Mouse (Mus musculus) heart, postnatal 0 days (tissue): Measurements from ENCODE around the gene Cd4. TPM values are rescaled to one million over a fixed set of nuclear protein-coding genes. Genes with fewer than 3 reads are reported as not detected.

Experiments used
- ATAC-seq: fragments of 200-750 bp; cut with Nextera tagmentation; 2 replicates; pipeline ENCODE4 v1.8.0; 2017; ENCODE audit warnings: low read depth, moderate number of reproducible peaks, moderate library complexity; ENCODE audit not compliant: insufficient read depth
- DNase-seq: peaks from one replicate; pipeline ENCODE4 v3.0.0-alpha.2; 2016; ENCODE audit warnings: low spot score
- H3K27ac ChIP-seq: fragments of 300-500 bp; sonication (generic); 2 replicates; pipeline ENCODE4 v1.5.1; 2014; ENCODE audit warnings: low read depth, mild to moderate bottlenecking
- H3K27me3 ChIP-seq: fragments of 300-500 bp; sonication (generic); 2 replicates; pipeline ENCODE4 v1.6.1; 2014; ENCODE audit warnings: low read length, mixed read lengths; ENCODE audit not compliant: control insufficient read depth, insufficient read depth
- H3K36me3 ChIP-seq: fragments of 300-500 bp; sonication (generic); replicated peaks from 2 replicates; pipeline ENCODE4 v1.6.1; 2014; ENCODE audit warnings: low read length, mixed read lengths; ENCODE audit not compliant: control insufficient read depth, insufficient read depth
- H3K4me1 ChIP-seq: fragments of 300-500 bp; sonication (generic); 2 replicates; pipeline ENCODE4 v1.6.1; 2014; ENCODE audit warnings: antibody characterized with exemption; ENCODE audit not compliant: control insufficient read depth, insufficient read depth
- H3K4me2 ChIP-seq: fragments of 300-500 bp; sonication (generic); 2 replicates; pipeline ENCODE4 v1.6.1; 2014; ENCODE audit warnings: low read depth, mild to moderate bottlenecking, low read length, moderate library complexity
- H3K4me3 ChIP-seq: fragments of 300-500 bp; sonication (generic); 2 replicates; pipeline ENCODE4 v1.5.1; 2014; ENCODE audit warnings: low read depth, low read length
- H3K9ac ChIP-seq: fragments of 300-500 bp; sonication (generic); replicated peaks from 2 replicates; pipeline ENCODE4 v1.6.1; 2014; ENCODE audit warnings: low read depth, low read length, mixed read lengths
- H3K9me3 ChIP-seq: fragments of 300-500 bp; sonication (generic); replicated peaks from 2 replicates; pipeline ENCODE4 v1.6.1; 2016; ENCODE audit warnings: low read length; ENCODE audit not compliant: control insufficient read depth
- CTCF ChIP-seq: IDR thresholded peaks from 2 replicates; pipeline ENCODE4 v1.5.1; 2016; ENCODE audit warnings: antibody characterized with exemption, control low read depth, low read depth
- EP300 ChIP-seq: IDR thresholded peaks from 2 replicates; pipeline ENCODE4 v1.6.1; 2016; ENCODE audit warnings: antibody characterized with exemption, low read depth
- WGBS: fragments of 180-500 bp; shearing (Covaris S2); extraction: QIAGEN DNeasy Blood & Tissue Kit; methylation state at CpG from one replicate; pipeline ENCODE4 v1.1.7; 2014; 5-methylcytosine and 5-hydroxymethylcytosine counted together
- polyA plus RNA-seq: library from polyadenylated mRNA; unstranded; fragments of >200 nt; fragmentation: Nextera tagmentation; extraction: Ambion mirVana; gene quantifications from 2 replicates; pipeline ENCODE4 v1.2.1, GENCODE M21; 2015
- total RNA-seq: library from RNA; depleted of rRNA; stranded (reverse); fragments of >200 nt; gene quantifications from 2 replicates; pipeline ENCODE4 v1.2.3, GENCODE M21; 2014; ENCODE audit warnings: low replicate concordance; rRNA removed

Gene Cd4
- total RNA-seq (4.5 TPM in 1 of 2 replicates, not detected in the other), polyA plus RNA-seq (0.04 and 0.10 TPM in 2 replicates)

DNA sequence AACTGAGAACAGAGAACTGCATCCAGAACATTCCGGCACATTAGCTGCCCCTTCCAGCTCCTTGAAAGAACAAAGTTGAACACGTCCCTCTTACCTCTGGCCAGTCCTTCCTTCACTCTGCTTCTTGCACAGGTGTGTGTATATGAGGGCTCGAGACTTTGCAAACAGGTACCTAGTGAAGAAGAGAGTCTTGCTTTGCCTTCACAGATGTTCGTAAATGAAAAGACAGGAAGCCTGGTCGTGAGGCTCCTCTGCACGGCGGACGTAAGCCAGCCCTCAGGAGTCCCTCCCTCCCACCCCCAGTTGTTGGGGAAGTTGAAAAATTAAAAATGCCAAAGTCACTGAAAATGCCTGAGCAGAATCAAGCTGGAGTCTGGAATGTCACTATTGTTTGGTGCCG lies at the start of gene Cd4:
Cd4 (minus strand) TSS at position 236 of the 400 bp plus-strand sequence.
- ATAC-seq = no peak

GRCm38 (mm10) chr6:124937493-124937892 lies 49.5 kb upstream of the Cd4 start:
- no peak for DNase-seq
- no peak overlapping the region for H3K9ac ChIP-seq
- no peaks in the 10 kb centered on the region for H3K9me3 ChIP-seq
- no peak overlapping the region for H3K4me2 ChIP-seq
- no peaks in the 10 kb centered on the region for H3K27me3 ChIP-seq
- no peak overlapping the region for H3K4me3 ChIP-seq
- H3K36me3 ChIP-seq = peaks cover 55% of the 10 kb centered on the region
- peaks cover 2% of the 10 kb centered on the region; the same call in 1 of the 2 replicates for H3K4me1 ChIP-seq
- ATAC-seq = no peak
- H3K27ac ChIP-seq = no peak overlapping the region
- TF ChIP-seq CTCF = no peak
- TF ChIP-seq EP300 = no peak
- WGBS = 77% methylated on average over 2 of the region's 2 CpGs

More for the DNA sequence above, at the start of gene Cd4:
- peak within 1 kb of the TSS; percentile 17; the same call in 1 of the 2 replicates for H3K4me3 ChIP-seq
- WGBS = 78% methylated on average over 9 of the region's 9 CpGs
- no peak for DNase-seq
- no peaks in the 10 kb centered on the region for H3K36me3 ChIP-seq
- H3K4me1 ChIP-seq = peaks cover 4% of the 10 kb centered on the region; the same call in 1 of the 2 replicates
- TF ChIP-seq EP300 (no peak), CTCF (no peak)
- no peak within 1 kb of the TSS; the same call in 1 of the 2 replicates for H3K27ac ChIP-seq
- no peak within 1 kb of the TSS; the same call in 1 of the 2 replicates for H3K9ac ChIP-seq
- H3K4me2 ChIP-seq = no peak within 1 kb of the TSS; the same call in 1 of the 2 replicates
- no peaks in the 10 kb centered on the region for H3K27me3 ChIP-seq
- no peaks in the 10 kb centered on the region; the same call in 1 of the 2 replicates for H3K9me3 ChIP-seq

DNA sequence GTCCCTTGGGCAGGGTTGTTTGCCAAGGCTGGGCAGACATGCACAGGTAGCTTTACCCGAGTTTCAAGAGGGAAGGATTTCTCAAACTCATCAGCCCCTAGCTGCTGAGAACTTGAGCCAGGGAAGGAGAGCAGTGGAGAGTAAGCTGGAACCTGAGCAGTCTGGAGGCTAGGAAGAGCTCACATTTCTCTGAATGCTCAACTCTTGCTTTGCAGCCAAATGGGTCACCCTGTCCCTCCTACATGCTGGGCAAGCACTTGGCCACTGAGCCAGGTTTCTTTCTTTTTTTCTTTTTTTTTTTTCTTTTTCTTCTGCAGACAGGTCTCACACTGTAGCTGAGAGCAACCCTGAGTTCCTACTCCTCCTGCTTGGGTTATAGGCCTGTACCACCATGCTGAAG lies 48.7 kb upstream of the Cd4 start:
- H3K4me2 ChIP-seq = no peak overlapping the region
- H3K9me3 ChIP-seq = no peaks in the 10 kb centered on the region
- TF ChIP-seq EP300 (no peak), CTCF (no peak)
- no peak overlapping the region for H3K4me3 ChIP-seq
- no peak overlapping the region for H3K27ac ChIP-seq
- WGBS = 78% methylated on average over 1 of the region's 1 CpGs
- ATAC-seq (no peak), DNase-seq (no peak)
- peaks cover 7% of the 10 kb centered on the region for H3K4me1 ChIP-seq
- peaks cover 56% of the 10 kb centered on the region for H3K36me3 ChIP-seq
- H3K27me3 ChIP-seq = no peaks in the 10 kb centered on the region
- H3K9ac ChIP-seq = no peak overlapping the region

- WGBS = 91% methylated on average over 7 of the region's 7 CpGs
- H3K36me3 ChIP-seq = peaks cover 56% of the 10 kb centered on the region
Measured at GRCm38 (mm10) chr6:124934670-124935069, 46.6 kb upstream of the Cd4 start.

DNA sequence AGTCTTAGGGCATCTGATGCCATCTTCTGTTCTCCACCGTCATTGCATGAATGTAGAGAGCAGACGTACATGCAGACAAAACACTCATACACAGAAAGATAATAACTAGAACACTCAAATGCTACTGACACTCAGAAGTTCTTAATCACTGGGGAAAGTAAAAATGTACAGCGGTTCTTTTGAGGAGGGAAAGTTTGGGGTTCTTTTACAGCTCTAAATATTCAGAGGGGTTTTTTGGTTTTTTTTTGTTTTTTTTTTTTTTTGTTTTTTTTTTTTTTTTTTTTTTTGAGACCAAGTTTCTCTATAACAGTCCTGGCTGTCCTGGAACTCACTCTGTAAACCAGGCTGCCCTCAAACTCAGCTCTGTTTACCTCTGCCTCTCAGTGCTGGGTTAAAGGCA lies 45.1 kb upstream of the Cd4 start:
- DNase-seq = no peak
- 88% methylated on average over 3 of the region's 3 CpGs for WGBS
- no peak overlapping the region for H3K27ac ChIP-seq
- H3K4me1 ChIP-seq = peaks cover 12% of the 10 kb centered on the region
- no peaks in the 10 kb centered on the region for H3K27me3 ChIP-seq
- no peaks in the 10 kb centered on the region for H3K9me3 ChIP-seq
- no peak overlapping the region for H3K4me2 ChIP-seq
- H3K9ac ChIP-seq = no peak overlapping the region
- TF ChIP-seq EP300 (no peak), CTCF (no peak)
- peaks cover 47% of the 10 kb centered on the region for H3K36me3 ChIP-seq
- no peak for ATAC-seq
- no peak overlapping the region for H3K4me3 ChIP-seq

More at GRCm38 (mm10) chr6:124934670-124935069, 46.6 kb upstream of the Cd4 start:
- no peak overlapping the region for H3K9ac ChIP-seq
- H3K27me3 ChIP-seq = no peaks in the 10 kb centered on the region
- ATAC-seq = no peak
- no peak for DNase-seq
- no peaks in the 10 kb centered on the region for H3K9me3 ChIP-seq
- H3K4me2 ChIP-seq = no peak overlapping the region
- TF ChIP-seq CTCF = no peak
- TF ChIP-seq EP300 = no peak
- no peak overlapping the region for H3K27ac ChIP-seq
- peaks cover 12% of the 10 kb centered on the region for H3K4me1 ChIP-seq
- H3K4me3 ChIP-seq = no peak overlapping the region

DNA sequence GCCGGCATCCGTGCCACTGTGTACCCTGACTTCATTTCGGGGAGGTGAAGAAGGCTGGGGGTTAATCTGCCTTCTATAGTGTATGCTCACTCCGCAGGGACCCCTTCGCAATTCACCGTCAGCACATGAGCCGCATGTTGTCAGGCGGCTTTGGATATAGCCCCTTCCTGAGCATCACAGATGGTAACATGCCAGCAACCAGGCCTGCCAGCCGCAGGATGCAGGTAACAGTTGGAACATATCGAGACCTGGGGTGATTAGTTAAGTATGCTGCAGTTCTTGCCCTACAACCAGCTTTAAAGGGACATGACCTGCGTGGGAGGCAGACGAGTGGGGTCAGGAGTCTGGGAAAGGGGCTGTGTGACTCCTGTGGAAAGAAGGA lies 44.3 kb upstream of the Cd4 start:
- H3K4me3 ChIP-seq = peak overlapping the region; percentile 91
- no peak for TF ChIP-seq EP300
- no peak for TF ChIP-seq CTCF
- H3K9me3 ChIP-seq = no peaks in the 10 kb centered on the region
- H3K4me1 ChIP-seq = peaks cover 12% of the 10 kb centered on the region
- H3K4me2 ChIP-seq = peak overlapping the region; percentile 75
- H3K27me3 ChIP-seq = no peaks in the 10 kb centered on the region
- peak overlapping the region; percentile 96 for H3K27ac ChIP-seq
- H3K36me3 ChIP-seq = peaks cover 40% of the 10 kb centered on the region
- 31% methylated on average over 12 of the region's 12 CpGs for WGBS
- DNase-seq (no peak), ATAC-seq (no peak)
- H3K9ac ChIP-seq = peak overlapping the region; percentile 80
